8 mouse cellular contexts compared by ENCODE assay signal in genomic region chr10:94147391-94147755, GRCm38 (mm10). TPM values are rescaled to one million over a fixed set of nuclear protein-coding genes. Genes with fewer than 3 reads are reported as not detected.
A peak's percentile ranks its signal among the peaks of the same experiment; 100 is the strongest.
DNase-seq lines count a peak whose midpoint lies in the region; ATAC-seq lines count a peak whose summit lies in the region.

No protein-coding gene starts in this region.

- H3K4me2 ChIP-seq in heart, embryonic 15.5 days = peak overlapping the region; percentile 71
- H3K4me2 ChIP-seq in hindbrain, embryonic 13.5 days = peak overlapping the region; percentile 69
- H3K4me2 ChIP-seq in midbrain, embryonic 13.5 days (replicated peaks) = peak overlapping the region; percentile 57

- 15% methylated on average over 8 of the region's 8 CpGs for WGBS in heart, embryonic 15.5 days
- WGBS in hindbrain, embryonic 13.5 days = 13% methylated on average over 8 of the region's 8 CpGs
- 12% methylated on average over 8 of the region's 8 CpGs for WGBS in midbrain, embryonic 13.5 days

- no peak; the same call in 1 of the 2 replicates for ATAC-seq in heart, embryonic 15.5 days (replicated peaks; ENCODE audit: insufficient number of reproducible peaks, insufficient read depth, low FRiP score, low read depth)
- no peak; the same call in 1 of the 2 replicates for ATAC-seq in hindbrain, embryonic 13.5 days (ENCODE audit: low FRiP score)
- no peak for ATAC-seq in midbrain, embryonic 13.5 days

- no peaks in the 10 kb centered on the region for H3K36me3 ChIP-seq in heart, embryonic 15.5 days
- no peaks in the 10 kb centered on the region for H3K36me3 ChIP-seq in hindbrain, embryonic 13.5 days
- 0 out of 2 replicates have a peak, but pooled peaks cover 1% of the 10 kb centered on the region for H3K36me3 ChIP-seq in midbrain, embryonic 13.5 days

- H3K27ac ChIP-seq in heart, embryonic 15.5 days = peak overlapping the region; percentile 94
- H3K27ac ChIP-seq in hindbrain, embryonic 13.5 days = peak overlapping the region; percentile 89; the same call in 1 of the 2 replicates
- no peak overlapping the region; the same call in 1 of the 2 replicates for H3K27ac ChIP-seq in midbrain, embryonic 13.5 days

- H3K27me3 ChIP-seq in heart, embryonic 15.5 days = no peaks in the 10 kb centered on the region
- no peaks in the 10 kb centered on the region for H3K27me3 ChIP-seq in hindbrain, embryonic 13.5 days
- H3K27me3 ChIP-seq in midbrain, embryonic 13.5 days = no peaks in the 10 kb centered on the region

- intact Hi-C loops in left cerebral cortex, postnatal 14 days (cut with DNase I) = no loop called here

- no peak for DNase-seq in heart, adult 18-20 months
- peak; percentile 66 for DNase-seq in ZHBTc4 (ENCODE audit: low read depth, low spot score)
- no peak for DNase-seq in adrenal gland, postnatal 36 days
- DNase-seq in cerebellum, postnatal 14 days = no peak
- DNase-seq in left cerebral cortex, postnatal 14 days (ENCODE audit: low spot score in 2 of 2) = no peak

- H3K4me3 ChIP-seq in heart, embryonic 15.5 days = peak overlapping the region; percentile 91
- peak overlapping the region; percentile 89 for H3K4me3 ChIP-seq in hindbrain, embryonic 13.5 days
- H3K4me3 ChIP-seq in midbrain, embryonic 13.5 days (replicated peaks) = peak overlapping the region; percentile 91

- peaks cover 14% of the 10 kb centered on the region for H3K4me1 ChIP-seq in heart, embryonic 15.5 days (replicated peaks)
- H3K4me1 ChIP-seq in hindbrain, embryonic 13.5 days (replicated peaks) = peaks cover 27% of the 10 kb centered on the region
- H3K4me1 ChIP-seq in midbrain, embryonic 13.5 days (replicated peaks) = peaks cover 25% of the 10 kb centered on the region

- H3K9me3 ChIP-seq in heart, embryonic 15.5 days (replicated peaks) = no peaks in the 10 kb centered on the region
- no peaks in the 10 kb centered on the region for H3K9me3 ChIP-seq in hindbrain, embryonic 13.5 days
- H3K9me3 ChIP-seq in midbrain, embryonic 13.5 days = no peaks in the 10 kb centered on the region

- H3K9ac ChIP-seq in heart, embryonic 15.5 days = peak overlapping the region; percentile 93
- peak overlapping the region; percentile 94 for H3K9ac ChIP-seq in hindbrain, embryonic 13.5 days
- peak overlapping the region; percentile 92; the same call in 1 of the 2 replicates for H3K9ac ChIP-seq in midbrain, embryonic 13.5 days (replicated peaks)

RNA-seq across cellular contexts. Expression of gene Nr2c1, which starts 0.5 kb away (rescaled TPM):
- polyA plus RNA-seq in heart, embryonic 15.5 days (2015; fragmentation: Nextera tagmentation; extraction: Ambion mirVana) = 4.7 and 5.7 TPM in 2 replicates
- total RNA-seq in heart, adult 18-20 months (2021) = 1 to 10 TPM; 5.2 to 7.3 TPM
- 8.2 and 9.3 TPM in 2 replicates for polyA plus RNA-seq in hindbrain, embryonic 13.5 days (2015; fragmentation: Nextera tagmentation; extraction: Ambion mirVana)
- 9.5 and 10.0 TPM in 2 replicates for polyA plus RNA-seq in midbrain, embryonic 13.5 days (2015; fragmentation: Nextera tagmentation; extraction: Ambion mirVana)
- 10 to 100 TPM; 11.8 to 15.8 TPM for total RNA-seq in adrenal gland, postnatal 36 days (2021)
- total RNA-seq in left cerebral cortex, postnatal 14 days (2021) = 1 to 10 TPM; 8.1 to 8.5 TPM

RNA-seq across cellular contexts. Expression of gene Ndufa12, which starts 51.1 kb away (rescaled TPM):
- polyA plus RNA-seq in heart, embryonic 15.5 days (2015; fragmentation: Nextera tagmentation; extraction: Ambion mirVana) = 482 and 617 TPM in 2 replicates
- total RNA-seq in heart, adult 18-20 months (2021) = 100 to 1,000 TPM; 821 to 864 TPM
- polyA plus RNA-seq in hindbrain, embryonic 13.5 days (2015; fragmentation: Nextera tagmentation; extraction: Ambion mirVana) = 339 and 361 TPM in 2 replicates
- polyA plus RNA-seq in midbrain, embryonic 13.5 days (2015; fragmentation: Nextera tagmentation; extraction: Ambion mirVana) = 352 and 366 TPM in 2 replicates
- 100 to 1,000 TPM; 329 to 348 TPM for total RNA-seq in adrenal gland, postnatal 36 days (2021)
- 100 to 1,000 TPM; 208 to 229 TPM for total RNA-seq in left cerebral cortex, postnatal 14 days (2021)
